Mouse (Mus musculus) myocyte (in vitro differentiated cells): ENCODE results near the gene Txk.

Experiments used
- CEBPB ChIP-seq: IDR thresholded peaks from 2 replicates; pipeline ENCODE4 v1.6.1; 2011; ENCODE audit warnings: mild to moderate bottlenecking, moderate library complexity; ENCODE audit not compliant: poor library complexity, insufficient read depth, severe bottlenecking
- E2F4 ChIP-seq: IDR thresholded peaks from one replicate; pipeline ENCODE4 v1.6.1; 2011; ENCODE audit warnings: mild to moderate bottlenecking, control low read depth, moderate library complexity; ENCODE audit not compliant: insufficient read depth
- MAX ChIP-seq: IDR thresholded peaks from one replicate; pipeline ENCODE4 v1.6.1; 2011; ENCODE audit warnings: low read depth, mild to moderate bottlenecking, control low read depth
- MYOD1 ChIP-seq, 3 experiments: IDR thresholded peaks; one replicate each; pipeline ENCODE4 v1.6.1; 2011; ENCODE audit warnings: control low read depth in 2 of 3, low read depth in 2 of 3, mild to moderate bottlenecking in 2 of 3, moderate library complexity in 1 of 3; ENCODE audit not compliant: insufficient read length in 2 of 3, control insufficient read depth in 1 of 3
- MYOG ChIP-seq, 3 experiments: IDR thresholded peaks; one replicate each; pipeline ENCODE4 v1.6.1; 2011; ENCODE audit warnings: control low read depth in 2 of 3, low read depth in 2 of 3, mild to moderate bottlenecking in 2 of 3; ENCODE audit not compliant: insufficient read length in 2 of 3, control insufficient read depth in 1 of 3, insufficient read depth in 1 of 3
- POLR2A ChIP-seq: IDR thresholded peaks from one replicate; pipeline ENCODE4 v1.6.1; 2011; ENCODE audit warnings: low read depth, mild to moderate bottlenecking, control low read depth, moderate library complexity; ENCODE audit not compliant: insufficient read length
- POLR2AphosphoS2 ChIP-seq: IDR thresholded peaks from one replicate; pipeline ENCODE4 v1.6.1; 2011; ENCODE audit warnings: low read depth, control low read depth; ENCODE audit not compliant: insufficient read length
- REST ChIP-seq: IDR thresholded peaks from one replicate; pipeline ENCODE4 v1.6.1; 2011; ENCODE audit warnings: mild to moderate bottlenecking, control low read depth, moderate library complexity; ENCODE audit not compliant: insufficient read depth, insufficient read length
- SRF ChIP-seq: IDR thresholded peaks from one replicate; pipeline ENCODE4 v1.6.1; 2011; ENCODE audit warnings: low read depth; ENCODE audit not compliant: control insufficient read depth, insufficient read length
- TCF12 ChIP-seq: IDR thresholded peaks from one replicate; pipeline ENCODE4 v1.6.1; 2011; ENCODE audit warnings: mild to moderate bottlenecking, control low read depth; ENCODE audit not compliant: poor library complexity, insufficient read depth, severe bottlenecking
- TCF3 ChIP-seq: IDR thresholded peaks from one replicate; pipeline ENCODE4 v1.6.1; 2011; ENCODE audit warnings: low read depth, control low read depth; ENCODE audit not compliant: insufficient read length
- USF1 ChIP-seq: IDR thresholded peaks from one replicate; pipeline ENCODE4 v1.6.1; 2011; ENCODE audit warnings: low read depth, mild to moderate bottlenecking, control low read depth, moderate library complexity

- no peak for TF ChIP-seq E2F4
- TF ChIP-seq CEBPB, result no peak
- TF ChIP-seq USF1, result no peak
- TF ChIP-seq TCF12, result no peak
- TF ChIP-seq MAX, result no peak
- TF ChIP-seq POLR2A, result no peak
- no peak for TF ChIP-seq MYOG (IDR thresholded peaks at IDR 0.05; ENCODE audit: control insufficient read depth in 1 of 3, insufficient read depth in 1 of 3, insufficient read length in 2 of 3, low read depth in 2 of 3)
- TF ChIP-seq MYOD1 (IDR thresholded peaks at IDR 0.05; ENCODE audit: control insufficient read depth in 1 of 3, insufficient read length in 2 of 3, low read depth in 2 of 3), result no peak
- no peak for TF ChIP-seq POLR2AphosphoS2
- no peak for TF ChIP-seq TCF3
- no peak for TF ChIP-seq REST
- no peak for TF ChIP-seq SRF
Observed at GRCm38 (mm10) chr5:72725404-72725803, 27.2 kb downstream of the Txk start.
